Mouse (Mus musculus) limb, embryonic 13.5 days (tissue): Measurements from ENCODE around the gene Mfap1a. TPM values are rescaled to one million over a fixed set of nuclear protein-coding genes. Genes with fewer than 3 reads are reported as not detected.
"Not testable (repeated sequence)": the region's sequence is repeated elsewhere in the genome, so short reads cannot be mapped to it uniquely, and the experiment has no call there.

Source experiments
- ATAC-seq: fragments of 200-750 bp; cut with Nextera tagmentation; 2 replicates; pipeline ENCODE4 v1.8.0; 2017; ENCODE audit warnings: low read depth, moderate number of reproducible peaks, moderate TSS enrichment; ENCODE audit not compliant: low FRiP score
- H3K27ac ChIP-seq: fragments of 300-500 bp; sonication (generic); 2 replicates; pipeline ENCODE4 v1.5.1; 2015; ENCODE audit warnings: inconsistent platforms, mild to moderate bottlenecking, moderate library complexity
- H3K27me3 ChIP-seq: fragments of 300-500 bp; sonication (generic); 2 replicates; pipeline ENCODE4 v1.6.1; 2015; ENCODE audit warnings: mild to moderate bottlenecking, inconsistent platforms
- H3K36me3 ChIP-seq: fragments of 300-500 bp; sonication (generic); 2 replicates; pipeline ENCODE4 v1.6.1; 2015; ENCODE audit warnings: inconsistent platforms, mild to moderate bottlenecking, moderate library complexity
- H3K4me1 ChIP-seq: fragments of 300-500 bp; sonication (generic); 2 replicates; pipeline ENCODE4 v1.6.1; 2015; ENCODE audit warnings: inconsistent platforms
- H3K4me2 ChIP-seq: fragments of 300-500 bp; sonication (generic); replicated peaks from 2 replicates; pipeline ENCODE4 v1.6.1; 2015; ENCODE audit warnings: inconsistent platforms, mild to moderate bottlenecking, moderate library complexity
- H3K4me3 ChIP-seq: fragments of 300-500 bp; sonication (generic); 2 replicates; pipeline ENCODE4 v1.5.1; 2015; ENCODE audit warnings: moderate library complexity, mild to moderate bottlenecking, inconsistent platforms
- H3K9ac ChIP-seq: fragments of 300-500 bp; sonication (generic); 2 replicates; pipeline ENCODE4 v1.6.1; 2015; ENCODE audit warnings: mild to moderate bottlenecking, inconsistent platforms
- H3K9me3 ChIP-seq: fragments of 300-500 bp; sonication (generic); 2 replicates; pipeline ENCODE4 v1.6.1; 2016; ENCODE audit warnings: inconsistent platforms
- WGBS: fragments of 180-500 bp; shearing (Covaris S2); methylation state at CpG from one replicate; pipeline ENCODE4 v1.1.7; 2015; 5-methylcytosine and 5-hydroxymethylcytosine counted together
- polyA plus RNA-seq: library from polyadenylated mRNA; unstranded; fragments of >200 nt; fragmentation: Nextera tagmentation; extraction: Ambion mirVana; gene quantifications from 2 replicates; pipeline ENCODE4 v1.2.1, GENCODE M21; 2015

The Mfap1a gene
- polyA plus RNA-seq, result 31.4 and 36.1 TPM in 2 replicates

DNA sequence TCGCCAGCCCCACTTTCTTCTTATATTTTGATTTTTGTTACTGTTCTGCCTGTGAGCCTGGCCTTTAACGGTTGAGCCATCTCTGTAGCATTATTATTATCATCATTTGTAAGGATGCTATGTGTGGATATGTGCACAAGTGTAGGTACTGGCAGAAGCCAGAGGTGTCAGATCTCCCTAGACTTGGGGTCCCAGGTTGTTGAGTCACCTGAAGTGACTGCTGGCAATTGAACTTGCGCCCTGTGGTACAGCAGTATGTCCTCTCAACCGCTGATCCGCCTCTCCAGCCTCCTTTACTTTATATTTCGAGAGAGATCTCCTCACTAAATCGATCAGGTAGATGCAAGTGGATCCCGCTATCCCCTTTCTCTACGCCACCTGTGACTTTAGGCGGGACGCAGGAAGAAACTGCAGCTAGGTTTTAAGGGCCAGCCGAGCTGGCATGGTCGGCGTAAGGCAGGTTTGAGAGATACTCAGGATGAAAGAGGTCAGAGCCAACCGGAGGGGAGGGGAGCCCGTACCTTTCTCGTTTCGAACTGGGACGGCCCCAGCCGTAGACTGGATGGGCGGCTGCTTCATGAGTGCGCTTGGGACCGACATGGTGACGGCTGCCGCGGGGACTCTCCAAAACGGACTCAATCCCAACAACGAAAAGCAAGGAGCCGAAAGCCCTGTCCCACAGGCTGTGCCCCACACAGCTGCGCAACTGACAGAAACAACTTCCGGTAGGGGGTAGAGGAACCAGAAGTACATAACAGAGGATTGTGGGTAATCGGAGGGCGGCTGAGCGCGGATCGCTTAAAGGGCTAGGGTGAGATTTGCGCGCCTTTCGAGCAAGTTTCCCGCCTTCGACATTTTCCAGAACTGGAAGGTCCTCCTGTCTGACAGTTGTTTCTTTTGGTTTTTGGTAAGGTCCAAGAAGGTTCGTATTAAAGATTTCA is at the start of gene Mfap1a, which contains the start of gene Wdr76:
Gene Mfap1a (minus strand): TSS at position 724 of the 941 bp plus-strand sequence.
Gene Wdr76 (plus strand): TSS at position 782 of the 941 bp plus-strand sequence.
- peak within 1 kb of the TSS; percentile 77 for H3K4me2 ChIP-seq
- H3K9ac ChIP-seq, result peak within 1 kb of the TSS; percentile 74
- 5% methylated on average over 40 of the region's 42 CpGs for WGBS
- H3K27ac ChIP-seq, result peak within 1 kb of the TSS; percentile 63
- H3K9me3 ChIP-seq, H3K27me3 ChIP-seq: not testable (repeated sequence)
- H3K4me3 ChIP-seq, result peak within 1 kb of the TSS; percentile 60
- H3K4me1 ChIP-seq, result peaks cover 14% of the 10 kb centered on the region
- H3K36me3 ChIP-seq, result peaks cover 19% of the 10 kb centered on the region
- peak; percentile 96 for ATAC-seq

DNA sequence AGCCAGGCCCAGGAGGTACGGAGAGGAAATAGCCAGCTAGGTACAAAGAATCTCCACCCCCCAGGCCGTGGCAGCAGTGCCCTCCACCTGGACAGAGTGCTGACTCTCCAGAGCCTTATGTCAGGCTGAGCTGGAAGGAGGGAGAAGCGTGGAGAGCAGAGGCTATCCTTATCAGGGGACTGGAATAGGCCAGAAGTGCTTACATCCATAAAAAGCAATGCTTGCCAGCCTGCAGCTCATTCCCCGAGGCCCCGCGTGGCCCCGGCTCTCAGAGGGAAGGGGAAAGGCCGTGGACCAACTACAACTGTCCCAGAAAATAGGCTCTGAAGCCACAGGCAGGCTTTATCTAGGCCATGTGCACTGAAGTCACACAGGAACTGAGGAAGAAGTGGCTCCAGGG is 44.8 kb upstream of the Mfap1a start:
- Histone ChIP-seq H3K36me3 (peaks cover 3% of the 10 kb centered on the region; the same call in 1 of the 2 replicates), H3K27ac (no peak overlapping the region), H3K27me3 (no peaks in the 10 kb centered on the region), H3K4me1 (peaks cover 16% of the 10 kb centered on the region), H3K4me3 (no peak overlapping the region), H3K9ac (no peak overlapping the region), H3K4me2 (no peak overlapping the region), H3K9me3 (no peaks in the 10 kb centered on the region)
- ATAC-seq, result no peak
- WGBS, result 70% methylated on average over 8 of the region's 8 CpGs

DNA sequence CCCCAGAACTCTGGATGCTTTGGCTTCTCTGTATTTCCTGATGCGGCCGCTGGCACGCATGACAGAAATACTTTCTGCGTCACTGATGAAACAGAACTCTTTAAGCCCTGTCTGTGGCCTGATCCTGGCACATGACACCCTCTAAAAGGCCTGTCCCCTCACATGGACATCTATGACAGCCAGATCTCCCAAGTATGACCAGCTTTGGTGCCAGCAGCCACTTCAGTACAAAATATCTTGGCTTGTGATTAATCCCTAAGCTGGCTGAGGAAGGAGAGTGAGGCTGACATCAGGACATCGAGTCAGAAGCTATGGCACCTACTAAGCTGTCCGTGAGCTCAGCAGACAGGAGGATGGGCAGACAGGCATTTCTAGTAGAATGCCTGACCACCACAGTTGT is 43.2 kb upstream of the Mfap1a start:
- Histone ChIP-seq H3K4me3 (no peak overlapping the region), H3K27me3 (no peaks in the 10 kb centered on the region), H3K36me3 (peaks cover 14% of the 10 kb centered on the region; the same call in 1 of the 2 replicates), H3K9me3 (no peaks in the 10 kb centered on the region), H3K4me1 (peaks cover 9% of the 10 kb centered on the region), H3K9ac (no peak overlapping the region), H3K4me2 (no peak overlapping the region), H3K27ac (no peak overlapping the region)
- WGBS, result 90% methylated on average over 6 of the region's 6 CpGs
- ATAC-seq, result no peak

DNA sequence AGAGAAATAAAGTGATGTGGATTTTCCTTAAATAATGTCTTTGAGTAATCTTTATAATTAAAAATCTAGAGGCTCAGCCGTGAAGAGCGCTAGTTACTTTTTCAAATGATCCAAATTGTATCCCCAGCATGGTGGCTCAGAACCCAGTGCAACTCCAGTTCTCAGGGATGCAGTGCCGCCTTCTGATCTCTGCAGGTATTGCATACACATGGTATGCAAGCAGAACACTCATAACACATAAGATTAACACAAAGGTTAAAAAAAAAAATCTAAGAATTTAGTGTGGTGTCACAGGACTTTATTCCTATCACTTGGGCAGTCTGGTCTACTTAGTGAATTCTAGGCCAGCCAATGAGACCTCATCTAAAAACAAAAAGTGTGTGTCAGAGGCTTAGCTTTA is 38.4 kb upstream of the Mfap1a start:
- no peak for ATAC-seq
- no peaks in the 10 kb centered on the region for H3K27me3 ChIP-seq
- H3K4me1 ChIP-seq, result no peaks in the 10 kb centered on the region
- H3K27ac ChIP-seq, result no peak overlapping the region
- no peak overlapping the region for H3K9ac ChIP-seq
- H3K9me3 ChIP-seq, result no peaks in the 10 kb centered on the region
- H3K36me3 ChIP-seq, result peaks cover 38% of the 10 kb centered on the region
- WGBS, result 84% methylated on average over 3 of the region's 3 CpGs
- H3K4me3 ChIP-seq, result no peak overlapping the region
- no peak overlapping the region for H3K4me2 ChIP-seq

DNA sequence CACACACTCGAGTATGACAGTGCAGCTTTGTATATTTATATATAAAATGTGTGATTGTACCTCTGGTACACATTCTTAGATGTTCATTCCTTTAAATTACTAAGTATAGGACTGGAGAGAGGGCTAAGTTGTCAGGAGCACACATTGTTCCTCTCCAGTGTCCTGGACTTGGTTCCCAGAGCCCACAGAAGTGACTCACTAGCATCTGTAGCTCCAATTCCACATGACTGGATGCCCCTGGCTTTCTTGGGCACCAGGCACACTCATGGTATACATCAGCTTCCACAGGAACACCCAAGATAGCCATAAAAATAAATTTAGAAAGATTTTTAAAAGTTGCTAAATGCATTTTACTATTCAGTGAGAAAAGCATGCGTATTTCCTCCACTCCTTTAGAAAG is 18.6 kb upstream of the Mfap1a start:
- Histone ChIP-seq H3K4me2 (no peak overlapping the region), H3K4me1 (no peaks in the 10 kb centered on the region), H3K9me3 (no peaks in the 10 kb centered on the region), H3K27me3 (no peaks in the 10 kb centered on the region), H3K36me3 (peaks cover 44% of the 10 kb centered on the region), H3K9ac (no peak overlapping the region), H3K27ac (no peak overlapping the region), H3K4me3 (no peak overlapping the region)
- ATAC-seq, result no peak
- WGBS, result 82% methylated on average over 2 of the region's 2 CpGs

DNA sequence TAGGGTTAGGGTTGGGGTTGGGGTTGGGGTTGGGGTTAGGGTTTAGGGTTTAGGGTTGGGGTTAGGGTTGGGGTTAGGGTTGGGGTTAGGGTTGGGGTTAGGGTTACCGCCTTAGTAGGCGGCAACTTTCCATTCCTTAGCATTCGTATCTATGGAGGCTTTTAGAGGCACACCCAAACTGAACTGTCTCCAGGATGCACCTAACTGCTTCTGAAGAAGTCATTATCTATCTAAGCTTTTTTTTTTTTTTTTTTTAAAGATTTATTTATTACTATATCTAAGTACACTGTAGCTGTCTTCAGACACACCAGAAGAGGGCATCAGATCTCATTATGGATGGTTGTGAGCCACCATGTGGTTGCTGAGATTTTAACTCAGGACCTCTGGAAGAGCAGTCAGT is 16.4 kb upstream of the Mfap1a start:
- not testable (repeated sequence) for ATAC-seq, H3K27me3 ChIP-seq, H3K9ac ChIP-seq, H3K9me3 ChIP-seq, H3K27ac ChIP-seq, H3K4me3 ChIP-seq, H3K4me1 ChIP-seq, H3K4me2 ChIP-seq
- 92% methylated on average over 3 of the region's 3 CpGs for WGBS
- peaks cover 52% of the 10 kb centered on the region for H3K36me3 ChIP-seq

DNA sequence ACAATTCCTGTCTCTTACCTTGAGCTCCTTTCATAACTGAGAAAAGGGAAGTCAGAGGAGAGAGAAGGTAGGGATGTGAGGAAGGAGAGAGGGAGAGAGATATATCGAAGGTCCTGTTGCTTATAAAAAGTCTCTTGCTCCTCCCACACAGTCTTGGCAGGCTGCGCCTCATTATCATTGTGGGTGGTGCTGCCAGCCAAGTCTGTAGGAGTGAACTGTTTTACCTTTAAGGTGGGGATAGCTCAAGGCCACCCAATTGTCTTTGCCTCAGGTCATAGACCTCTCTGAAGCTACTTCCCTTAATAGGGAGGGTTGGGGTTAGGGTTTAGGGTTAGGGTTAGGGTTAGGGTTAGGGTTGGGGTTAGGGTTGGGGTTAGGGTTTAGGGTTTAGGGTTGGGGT is 15.5 kb upstream of the Mfap1a start:
- H3K9ac ChIP-seq, result no peak overlapping the region
- WGBS, result 95% methylated on average over 2 of the region's 2 CpGs
- no peak overlapping the region for H3K27ac ChIP-seq
- H3K27me3 ChIP-seq, result no peaks in the 10 kb centered on the region
- H3K4me3 ChIP-seq, result no peak overlapping the region
- H3K36me3 ChIP-seq, result peaks cover 61% of the 10 kb centered on the region
- no peaks in the 10 kb centered on the region for H3K9me3 ChIP-seq
- no peaks in the 10 kb centered on the region for H3K4me1 ChIP-seq
- no peak overlapping the region for H3K4me2 ChIP-seq
- ATAC-seq, result no peak

DNA sequence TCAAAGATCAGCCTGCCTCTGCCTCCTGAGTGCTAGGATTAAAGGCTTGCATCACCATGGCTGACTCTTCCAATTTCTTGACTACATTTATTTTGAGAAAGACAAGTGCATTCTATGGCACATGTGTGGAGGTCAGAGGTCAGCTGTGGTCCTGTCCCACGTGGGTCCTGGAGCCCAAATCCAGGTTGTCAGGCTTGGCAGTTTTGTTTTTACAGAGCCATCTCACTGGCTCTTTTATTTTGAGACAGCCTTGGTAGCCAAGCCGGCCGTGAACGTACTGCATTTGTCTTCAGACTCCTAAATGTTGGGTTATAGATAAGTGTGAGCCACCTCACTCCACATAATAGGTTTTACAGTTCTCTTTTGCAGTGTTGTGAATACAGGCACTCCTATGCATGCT is 12.2 kb upstream of the Mfap1a start:
- not testable (repeated sequence) for H3K27ac ChIP-seq, H3K4me1 ChIP-seq, H3K4me2 ChIP-seq, H3K9me3 ChIP-seq, H3K9ac ChIP-seq, ATAC-seq, H3K4me3 ChIP-seq, H3K27me3 ChIP-seq
- WGBS, result 91% methylated on average over 4 of the region's 4 CpGs
- H3K36me3 ChIP-seq, result peaks cover 51% of the 10 kb centered on the region

DNA sequence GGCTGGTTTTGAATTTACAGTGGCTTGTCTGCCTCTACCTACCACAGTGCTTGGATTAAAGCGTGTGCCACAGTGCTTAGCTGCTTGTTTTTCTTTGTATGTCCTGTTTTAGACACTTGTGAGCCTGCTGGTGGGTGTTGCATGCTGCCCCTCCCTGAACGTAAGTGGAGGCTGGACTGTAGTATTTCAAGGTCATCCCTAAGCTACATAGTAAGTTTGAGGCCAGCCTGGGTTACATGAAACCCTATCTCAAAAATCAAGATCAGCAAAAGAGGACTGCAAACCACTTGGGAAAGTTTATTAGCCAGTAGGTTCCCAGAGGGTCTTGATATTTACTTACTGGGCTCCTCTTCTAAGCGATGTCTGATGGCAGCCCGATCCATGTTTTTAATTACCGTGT is 11.6 kb upstream of the Mfap1a start:
- Histone ChIP-seq H3K9ac (no peak overlapping the region), H3K27ac (no peak overlapping the region), H3K9me3 (no peaks in the 10 kb centered on the region), H3K4me1 (no peaks in the 10 kb centered on the region), H3K27me3 (no peaks in the 10 kb centered on the region), H3K4me3 (no peak overlapping the region), H3K36me3 (peaks cover 53% of the 10 kb centered on the region), H3K4me2 (no peak overlapping the region)
- no peak for ATAC-seq
- WGBS, result 92% methylated on average over 5 of the region's 5 CpGs

DNA sequence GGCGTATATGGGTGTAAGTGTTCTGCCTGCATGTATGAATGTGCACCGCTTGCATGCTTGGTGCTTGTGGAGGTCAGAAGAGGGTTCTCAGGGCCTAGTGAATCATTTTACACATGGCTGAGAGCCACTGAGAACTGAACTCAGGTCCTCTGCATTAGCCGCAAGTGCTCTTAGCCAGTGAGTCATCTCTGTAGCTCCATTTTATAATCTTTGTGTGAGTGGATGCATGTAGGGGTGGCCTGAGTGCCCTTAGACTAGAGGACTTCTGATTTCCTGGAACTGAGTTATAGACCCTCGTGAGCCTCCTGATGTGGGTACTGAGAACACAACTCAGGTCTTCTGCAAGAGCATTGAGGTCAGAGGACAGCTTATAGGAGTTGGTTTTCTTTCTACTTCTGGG is 7.7 kb upstream of the Mfap1a start:
- no peaks in the 10 kb centered on the region for H3K27me3 ChIP-seq
- no peak overlapping the region for H3K9ac ChIP-seq
- peaks cover 5% of the 10 kb centered on the region for H3K4me1 ChIP-seq
- H3K4me3 ChIP-seq, result no peak overlapping the region
- no peaks in the 10 kb centered on the region for H3K9me3 ChIP-seq
- no peak overlapping the region for H3K27ac ChIP-seq
- no peak overlapping the region for H3K4me2 ChIP-seq
- WGBS, result 92% methylated on average over 4 of the region's 4 CpGs
- ATAC-seq, result no peak
- H3K36me3 ChIP-seq, result peaks cover 62% of the 10 kb centered on the region

DNA sequence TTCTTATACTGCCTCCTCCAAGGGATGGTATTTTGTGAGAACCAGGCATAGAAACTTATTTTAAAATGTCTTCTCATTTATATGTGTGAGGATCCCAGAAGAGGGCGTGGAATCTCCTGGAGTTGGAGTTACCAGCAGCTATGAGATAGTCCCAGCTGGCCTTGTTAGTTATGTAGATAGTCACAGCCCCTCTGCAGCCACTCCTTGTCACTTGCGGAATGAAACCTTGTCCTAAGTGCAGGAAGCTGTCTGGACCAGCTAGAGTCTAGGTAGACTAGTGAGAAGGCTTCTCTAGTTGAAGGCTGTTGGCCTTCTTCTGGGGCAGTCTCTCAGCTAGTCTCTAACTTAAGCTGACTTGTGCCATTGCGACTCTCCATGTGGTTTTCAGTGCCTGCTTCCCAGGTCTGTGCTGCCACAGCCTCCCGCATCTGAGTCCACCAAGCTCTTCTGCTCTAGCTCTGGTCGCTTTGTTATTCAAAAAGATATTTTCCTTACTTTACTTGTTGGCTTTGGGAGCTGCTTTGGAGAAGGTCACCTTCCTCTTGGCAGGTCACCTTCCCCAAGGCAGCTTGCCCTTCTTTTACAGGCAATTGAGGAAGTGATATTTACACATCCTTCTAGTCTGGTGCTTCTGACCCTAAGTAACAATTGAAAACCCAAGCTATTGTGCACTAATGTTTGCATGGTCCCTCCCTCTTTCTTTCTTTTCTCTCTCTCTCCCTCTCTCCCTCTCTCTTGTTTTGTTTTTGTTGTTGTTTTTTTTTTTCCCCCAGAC is 6.7 kb upstream of the Mfap1a start:
- H3K4me2 ChIP-seq, H3K9me3 ChIP-seq, H3K27ac ChIP-seq, H3K4me1 ChIP-seq, H3K27me3 ChIP-seq, H3K9ac ChIP-seq, ATAC-seq, H3K4me3 ChIP-seq: not testable (repeated sequence)
- 92% methylated on average over 5 of the region's 5 CpGs for WGBS
- peaks cover 53% of the 10 kb centered on the region for H3K36me3 ChIP-seq

DNA sequence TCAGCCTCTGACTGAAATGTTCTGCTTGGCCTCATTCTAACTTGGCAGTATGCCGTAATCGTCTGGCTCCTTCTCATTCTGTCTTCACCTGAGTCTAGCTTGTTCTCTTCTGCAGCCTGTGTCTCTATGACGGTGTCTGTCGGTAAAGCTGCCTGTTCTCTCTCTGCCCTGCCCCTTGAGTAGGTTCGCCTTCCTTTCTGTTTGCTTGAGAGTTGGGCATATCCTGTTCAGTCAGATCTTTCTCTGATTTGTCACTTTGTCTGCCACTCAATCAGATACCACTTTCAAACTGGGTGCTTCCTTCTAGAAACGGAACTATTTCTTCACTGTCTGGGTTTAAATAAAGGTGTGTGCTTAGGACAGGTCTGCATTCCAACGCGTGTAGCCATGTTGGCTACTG is 4.9 kb upstream of the Mfap1a start:
- H3K4me1 ChIP-seq, result peaks cover 14% of the 10 kb centered on the region
- no peaks in the 10 kb centered on the region for H3K27me3 ChIP-seq
- no peak overlapping the region for H3K4me2 ChIP-seq
- H3K27ac ChIP-seq, result no peak overlapping the region
- no peak overlapping the region for H3K9ac ChIP-seq
- ATAC-seq, result no peak
- no peaks in the 10 kb centered on the region for H3K9me3 ChIP-seq
- H3K4me3 ChIP-seq, result no peak overlapping the region
- H3K36me3 ChIP-seq, result peaks cover 38% of the 10 kb centered on the region
- 93% methylated on average over 8 of the region's 8 CpGs for whole genome bisulfite sequencing
